Mouse (Mus musculus): ENCODE results near the gene Polr2c. TPM values are rescaled to one million over a fixed set of nuclear protein-coding genes. Genes with fewer than 3 reads are reported as not detected.

Gene Polr2c
- polyA plus RNA-seq, 1 experiment from 2014 or later: 179 TPM

DNA sequence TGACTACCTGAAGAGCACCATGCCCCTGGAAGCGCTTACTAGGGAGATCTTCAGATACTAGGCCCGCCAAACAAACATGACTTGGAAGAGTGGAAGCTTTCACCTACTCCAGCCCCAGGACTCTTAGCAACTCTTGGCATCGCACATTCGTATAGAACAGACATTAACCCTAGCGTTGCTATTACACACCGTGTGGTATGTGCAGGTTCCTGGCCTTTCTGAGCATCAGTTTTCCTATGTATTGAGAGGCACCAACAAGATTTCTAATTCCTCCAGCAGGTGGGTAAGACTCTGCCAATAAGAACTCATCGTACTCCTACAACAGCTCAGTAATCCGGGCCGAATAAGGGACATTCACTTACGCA lies 59.7 kb downstream of the Polr2c start:
- Histone ChIP-seq H3K4me1 (ENCODE audit: insufficient read depth, low read length) (peaks cover 36% of the 10 kb centered on the region), H3K4me2 (replicated peaks; ENCODE audit: low read depth, low read length) (peak overlapping the region; percentile 82), H3K9ac (replicated peaks; ENCODE audit: low read length) (peak overlapping the region; percentile 73), H3K36me3 (ENCODE audit: insufficient read depth, low read length) (no peaks in the 10 kb centered on the region), H3K27me3 (ENCODE audit: insufficient read depth, low read length) (0 out of 2 replicates have a peak, but pooled peaks cover 6% of the 10 kb centered on the region), H3K4me3 (ENCODE audit: low read length) (peak overlapping the region; percentile 59), H3K9me3 (ENCODE audit: low read length) (no peaks in the 10 kb centered on the region), H3K27ac (ENCODE audit: low read length) (peak overlapping the region; percentile 43)
- ATAC-seq (ENCODE audit: low FRiP score, low TSS enrichment): peak; percentile 8; the same call in 1 of the 2 replicates
- WGBS: 5% methylated on average over 10 of the region's 10 CpGs

GRCm38 (mm10) chr8:94917352-94917751 lies 60.1 kb downstream of the Polr2c start:
- H3K4me1 ChIP-seq (ENCODE audit: insufficient read depth, low read length): peaks cover 36% of the 10 kb centered on the region
- no peaks in the 10 kb centered on the region for H3K9me3 ChIP-seq (ENCODE audit: low read length)
- 0 out of 2 replicates have a peak, but pooled peaks cover 6% of the 10 kb centered on the region for H3K27me3 ChIP-seq (ENCODE audit: insufficient read depth, low read length)
- H3K36me3 ChIP-seq (ENCODE audit: insufficient read depth, low read length): no peaks in the 10 kb centered on the region
- H3K4me2 ChIP-seq (replicated peaks; ENCODE audit: low read depth, low read length): peak overlapping the region; percentile 82
- H3K27ac ChIP-seq (ENCODE audit: low read length): peak overlapping the region; percentile 43
- WGBS: under 1% methylated on average over 24 of the region's 27 CpGs
- peak overlapping the region; percentile 59 for H3K4me3 ChIP-seq (ENCODE audit: low read length)
- H3K9ac ChIP-seq (replicated peaks; ENCODE audit: low read length): peak overlapping the region; percentile 73
- peak; percentile 96 for ATAC-seq (ENCODE audit: low FRiP score, low TSS enrichment)

- Histone ChIP-seq H3K4me2 (replicated peaks; ENCODE audit: low read depth, low read length) (peak within 1 kb of the TSS; percentile 82), H3K4me3 (ENCODE audit: low read length) (peak within 1 kb of the TSS; percentile 59), H3K4me1 (ENCODE audit: insufficient read depth, low read length) (peaks cover 36% of the 10 kb centered on the region), H3K9ac (replicated peaks; ENCODE audit: low read length) (peak within 1 kb of the TSS; percentile 73), H3K27ac (ENCODE audit: low read length) (peak within 1 kb of the TSS; percentile 43), H3K36me3 (ENCODE audit: insufficient read depth, low read length) (no peaks in the 10 kb centered on the region), H3K9me3 (ENCODE audit: low read length) (no peaks in the 10 kb centered on the region), H3K27me3 (ENCODE audit: insufficient read depth, low read length) (0 out of 2 replicates have a peak, but pooled peaks cover 3% of the 10 kb centered on the region)
- 1% methylated on average over 48 of the region's 51 CpGs for WGBS
- ATAC-seq (ENCODE audit: low FRiP score, low TSS enrichment): peak; percentile 66
Observed at GRCm38 (mm10) chr8:94917851-94918495, 60.7 kb downstream of the Polr2c start, which contains the start of gene Ccdc102a. Ccdc102a (minus strand) TSS chr8:94918098.

DNA sequence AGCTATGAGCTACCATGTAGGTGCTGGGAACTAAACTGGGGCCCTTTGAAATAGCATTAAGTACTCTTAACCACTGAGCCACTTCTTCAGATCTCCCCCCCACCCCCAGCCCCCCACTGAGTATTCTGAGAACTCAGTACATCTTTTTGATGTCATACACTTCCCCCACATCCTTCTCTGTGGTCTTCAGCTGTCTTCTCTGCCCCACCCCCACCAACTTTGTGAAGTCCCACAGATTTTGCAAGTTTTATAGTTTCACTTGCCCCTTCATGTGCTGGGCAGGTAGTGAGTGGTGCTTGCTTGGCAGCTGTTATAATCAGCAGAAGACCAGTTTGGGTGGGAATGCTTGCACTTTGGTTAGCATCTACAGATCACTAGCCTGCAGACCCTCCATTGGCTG lies 62.0 kb downstream of the Polr2c start:
- no peak for ATAC-seq (ENCODE audit: low FRiP score, low TSS enrichment)
- H3K9me3 ChIP-seq (ENCODE audit: low read length): no peaks in the 10 kb centered on the region
- peaks cover 26% of the 10 kb centered on the region for H3K4me1 ChIP-seq (ENCODE audit: insufficient read depth, low read length)
- no peak overlapping the region for H3K4me2 ChIP-seq (replicated peaks; ENCODE audit: low read depth, low read length)
- no peak overlapping the region for H3K27ac ChIP-seq (ENCODE audit: low read length)
- no peaks in the 10 kb centered on the region for H3K27me3 ChIP-seq (ENCODE audit: insufficient read depth, low read length)
- H3K36me3 ChIP-seq (ENCODE audit: insufficient read depth, low read length): no peaks in the 10 kb centered on the region
- no peak overlapping the region for H3K4me3 ChIP-seq (ENCODE audit: low read length)
- H3K9ac ChIP-seq (replicated peaks; ENCODE audit: low read length): no peak overlapping the region

DNA sequence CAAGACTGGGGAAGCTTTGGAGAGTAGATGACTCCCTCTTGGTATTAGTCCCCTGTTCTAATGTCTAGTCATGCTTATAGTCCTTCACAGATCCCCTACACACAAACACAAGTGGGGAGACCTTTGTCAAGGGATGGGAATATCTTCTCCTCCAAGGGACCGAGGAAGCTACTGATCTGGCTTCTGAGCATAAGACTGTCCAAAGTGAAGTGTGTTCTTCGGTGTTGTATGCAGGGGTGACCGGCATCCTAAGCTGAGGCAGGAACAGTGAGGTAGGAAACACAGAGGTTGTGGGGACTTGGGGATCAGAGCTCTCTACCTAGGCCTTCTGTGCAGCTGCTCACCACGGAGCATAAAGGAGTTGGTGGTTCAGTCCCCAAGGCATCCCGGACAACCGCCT lies 64.9 kb downstream of the Polr2c start:
- no peak overlapping the region for H3K4me2 ChIP-seq (replicated peaks; ENCODE audit: low read depth, low read length)
- H3K4me1 ChIP-seq (ENCODE audit: insufficient read depth, low read length): no peaks in the 10 kb centered on the region
- WGBS: 58% methylated on average over 6 of the region's 6 CpGs
- no peaks in the 10 kb centered on the region for H3K27me3 ChIP-seq (ENCODE audit: insufficient read depth, low read length)
- H3K9me3 ChIP-seq (ENCODE audit: low read length): no peaks in the 10 kb centered on the region
- H3K9ac ChIP-seq (replicated peaks; ENCODE audit: low read length): no peak overlapping the region
- ATAC-seq (ENCODE audit: low FRiP score, low TSS enrichment): no peak
- no peak overlapping the region for H3K4me3 ChIP-seq (ENCODE audit: low read length)
- H3K27ac ChIP-seq (ENCODE audit: low read length): no peak overlapping the region
- no peaks in the 10 kb centered on the region for H3K36me3 ChIP-seq (ENCODE audit: insufficient read depth, low read length)

DNA sequence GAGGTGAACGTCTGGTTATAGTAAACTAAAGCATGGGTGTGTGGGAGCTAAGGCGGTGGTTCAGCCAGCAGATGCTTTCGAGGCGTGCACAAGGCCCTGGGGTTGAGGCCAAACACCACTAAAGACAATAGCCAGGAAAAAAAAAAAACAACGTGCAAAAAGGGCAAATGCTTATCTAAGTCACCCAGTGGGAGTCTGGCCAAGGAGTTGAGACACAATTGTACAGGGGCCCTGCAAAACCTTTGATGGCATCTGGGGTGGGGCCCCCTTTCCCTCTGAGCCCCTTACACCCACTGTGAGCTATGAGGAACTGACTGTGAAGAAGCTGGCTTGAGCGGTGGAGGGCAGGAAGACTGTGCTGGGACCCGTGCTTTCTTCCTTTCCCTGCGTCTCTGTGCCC lies 65.4 kb downstream of the Polr2c start:
- no peak overlapping the region for H3K4me3 ChIP-seq (ENCODE audit: low read length)
- ATAC-seq (ENCODE audit: low FRiP score, low TSS enrichment): no peak
- H3K27ac ChIP-seq (ENCODE audit: low read length): no peak overlapping the region
- no peaks in the 10 kb centered on the region for H3K9me3 ChIP-seq (ENCODE audit: low read length)
- 30% methylated on average over 8 of the region's 8 CpGs for WGBS
- no peak overlapping the region; the same call in 1 of the 2 replicates for H3K9ac ChIP-seq (replicated peaks; ENCODE audit: low read length)
- no peaks in the 10 kb centered on the region for H3K27me3 ChIP-seq (ENCODE audit: insufficient read depth, low read length)
- no peak overlapping the region for H3K4me2 ChIP-seq (replicated peaks; ENCODE audit: low read depth, low read length)
- no peaks in the 10 kb centered on the region for H3K36me3 ChIP-seq (ENCODE audit: insufficient read depth, low read length)
- no peaks in the 10 kb centered on the region for H3K4me1 ChIP-seq (ENCODE audit: insufficient read depth, low read length)

Other genes starting within 250 kb of the Polr2c start
- 133 and 135 TPM in 2 replicates for gene Arl2bp, start 190.8 kb upstream of the Polr2c start, polyA plus RNA-seq (2015; fragmentation: Nextera tagmentation; extraction: Ambion mirVana)
- gene Pllp, start 161.2 kb upstream of the Polr2c start, polyA plus RNA-seq (2015; fragmentation: Nextera tagmentation; extraction: Ambion mirVana): 19.6 and 20.8 TPM in 2 replicates
- gene Ccl22, start 111.9 kb upstream of the Polr2c start, polyA plus RNA-seq (2015; fragmentation: Nextera tagmentation; extraction: Ambion mirVana): not detected in 2 replicates
- gene Cx3cl1, start 85.4 kb upstream of the Polr2c start, polyA plus RNA-seq (2015; fragmentation: Nextera tagmentation; extraction: Ambion mirVana): 12.8 and 14.0 TPM in 2 replicates
- gene Ccl17, start 47.0 kb upstream of the Polr2c start, polyA plus RNA-seq (2015; fragmentation: Nextera tagmentation; extraction: Ambion mirVana): 0.57 TPM in 1 of 2 replicates, not detected in the other
- gene Coq9, start 19.1 kb upstream of the Polr2c start, polyA plus RNA-seq (2015; fragmentation: Nextera tagmentation; extraction: Ambion mirVana): 100 and 110 TPM in 2 replicates
- gene Ciapin1, start 19.1 kb upstream of the Polr2c start, polyA plus RNA-seq (2015; fragmentation: Nextera tagmentation; extraction: Ambion mirVana): 125 and 131 TPM in 2 replicates
- 34.8 and 39.3 TPM in 2 replicates for gene Dok4, start 18.9 kb downstream of the Polr2c start, polyA plus RNA-seq (2015; fragmentation: Nextera tagmentation; extraction: Ambion mirVana)
- gene Ccdc102a, start 60.6 kb downstream of the Polr2c start, polyA plus RNA-seq (2015; fragmentation: Nextera tagmentation; extraction: Ambion mirVana): 20.1 and 21.0 TPM in 2 replicates
- 0.05 and 0.08 TPM in 2 replicates for gene Adgrg5, start 66.2 kb downstream of the Polr2c start, polyA plus RNA-seq (2015; fragmentation: Nextera tagmentation; extraction: Ambion mirVana)
- 66.2 and 67.8 TPM in 2 replicates for gene Adgrg1, start 117.3 kb downstream of the Polr2c start, polyA plus RNA-seq (2015; fragmentation: Nextera tagmentation; extraction: Ambion mirVana)
- 5.0 and 5.1 TPM in 2 replicates for gene Adgrg3, start 160.2 kb downstream of the Polr2c start, polyA plus RNA-seq (2015; fragmentation: Nextera tagmentation; extraction: Ambion mirVana)
- 0.05 TPM in 1 of 2 replicates, not detected in the other for gene Drc7, start 197.7 kb downstream of the Polr2c start, polyA plus RNA-seq (2015; fragmentation: Nextera tagmentation; extraction: Ambion mirVana)
- gene Katnb1, start 223.7 kb downstream of the Polr2c start, polyA plus RNA-seq (2015; fragmentation: Nextera tagmentation; extraction: Ambion mirVana): 29.5 and 33.2 TPM in 2 replicates